Mouse (Mus musculus) neural tube, embryonic 12.5 days (tissue): ENCODE data around the gene Hspb1. TPM values are rescaled to one million over a fixed set of nuclear protein-coding genes. Genes with fewer than 3 reads are reported as not detected.

ENCODE experiments used
- ATAC-seq: fragments of 200-750 bp; cut with Nextera tagmentation; 2 replicates; pipeline ENCODE4 v1.8.0; 2017; ENCODE audit warnings: low read depth, mild to moderate bottlenecking, moderate TSS enrichment, moderate library complexity; ENCODE audit not compliant: low FRiP score
- H3K27ac ChIP-seq: fragments of 300-500 bp; sonication (generic); 2 replicates; pipeline ENCODE4 v1.5.1; 2016
- H3K27me3 ChIP-seq: fragments of 300-500 bp; sonication (generic); replicated peaks from 2 replicates; pipeline ENCODE4 v1.6.1; 2016; ENCODE audit warnings: mild to moderate bottlenecking
- H3K36me3 ChIP-seq: fragments of 300-500 bp; sonication (generic); 2 replicates; pipeline ENCODE4 v1.6.1; 2016; ENCODE audit warnings: mild to moderate bottlenecking
- H3K4me1 ChIP-seq: fragments of 300-500 bp; sonication (generic); 2 replicates; pipeline ENCODE4 v1.6.1; 2016
- H3K4me2 ChIP-seq: fragments of 300-500 bp; sonication (generic); replicated peaks from 2 replicates; pipeline ENCODE4 v1.6.1; 2016; ENCODE audit warnings: mild to moderate bottlenecking
- H3K4me3 ChIP-seq: fragments of 300-500 bp; sonication (generic); 2 replicates; pipeline ENCODE4 v1.5.1; 2016
- H3K9ac ChIP-seq: fragments of 300-500 bp; sonication (generic); 2 replicates; pipeline ENCODE4 v1.6.1; 2016; ENCODE audit warnings: mild to moderate bottlenecking
- H3K9me3 ChIP-seq: fragments of 300-500 bp; sonication (generic); 2 replicates; pipeline ENCODE4 v1.6.1; 2016; ENCODE audit warnings: mild to moderate bottlenecking
- WGBS: fragments of 180-500 bp; shearing (Covaris S2); methylation state at CpG from one replicate; pipeline ENCODE4 v1.1.7; 2016; 5-methylcytosine and 5-hydroxymethylcytosine counted together
- polyA plus RNA-seq: library from polyadenylated mRNA; unstranded; fragments of >200 nt; fragmentation: Nextera tagmentation; extraction: Ambion mirVana; gene quantifications from 2 replicates; pipeline ENCODE4 v1.2.1, GENCODE M21; 2016

Hspb1 gene
- polyA plus RNA-seq, result 22.3 and 26.5 TPM in 2 replicates

DNA sequence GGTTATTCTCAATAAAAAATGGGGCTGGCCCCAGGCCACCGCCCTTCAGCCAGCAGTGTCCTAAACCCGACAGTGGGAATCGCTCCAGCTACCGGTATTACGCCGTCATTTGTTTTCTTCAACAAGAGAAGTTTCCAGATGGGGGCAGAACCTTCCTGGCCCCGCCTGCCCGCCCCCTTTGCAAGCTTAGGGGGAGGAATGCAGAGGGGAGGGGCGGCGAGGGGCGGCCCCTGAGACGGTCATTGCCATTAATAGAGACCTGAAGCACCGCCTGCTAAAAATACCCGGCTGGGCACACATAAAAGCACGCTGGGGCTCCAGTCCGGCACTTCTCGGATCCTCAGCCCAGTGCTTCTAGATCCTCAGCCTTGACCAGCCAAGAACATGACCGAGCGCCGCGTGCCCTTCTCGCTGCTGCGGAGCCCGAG, at the start of gene Hspb1:
Hspb1 (plus strand) TSS at position 245 of the 428 bp plus-strand sequence.
- Histone ChIP-seq H3K4me3 (peak within 1 kb of the TSS; percentile 21; the same call in 1 of the 2 replicates), H3K4me2 (peak within 1 kb of the TSS; percentile 58), H3K9ac (peak within 1 kb of the TSS; percentile 38; the same call in 1 of the 2 replicates), H3K4me1 (peaks cover 13% of the 10 kb centered on the region; the same call in 1 of the 2 replicates), H3K27me3 (peaks cover 46% of the 10 kb centered on the region), H3K27ac (no peak within 1 kb of the TSS), H3K9me3 (no peaks in the 10 kb centered on the region), H3K36me3 (no peaks in the 10 kb centered on the region)
- ATAC-seq, result peak; percentile 21; the same call in 1 of the 2 replicates
- under 1% methylated on average over 24 of the region's 24 CpGs for WGBS

DNA sequence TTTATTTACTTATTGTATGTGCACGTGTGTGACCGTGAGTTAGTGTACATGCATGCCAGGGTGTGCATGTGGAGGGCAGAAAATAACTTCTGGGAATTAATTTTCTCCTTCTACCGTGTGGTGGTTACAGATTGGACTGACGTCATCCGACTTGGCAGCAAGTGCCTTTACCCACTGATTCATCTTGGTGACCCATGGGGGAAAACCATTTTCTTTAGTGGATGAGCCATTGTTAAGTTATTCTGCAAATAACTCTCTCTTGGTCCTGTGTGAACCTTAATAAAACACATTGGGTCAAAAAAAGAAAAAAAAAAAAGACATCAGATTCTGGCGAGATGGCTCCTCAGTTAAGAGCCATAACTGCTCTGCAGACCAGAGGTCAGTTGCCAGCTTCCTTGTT, 46.1 kb upstream of the Hspb1 start:
- Histone ChIP-seq H3K27ac (no peak overlapping the region), H3K4me3 (no peak overlapping the region), H3K9ac (no peak overlapping the region), H3K27me3 (no peaks in the 10 kb centered on the region), H3K4me1 (no peaks in the 10 kb centered on the region), H3K4me2 (no peak overlapping the region), H3K36me3 (no peaks in the 10 kb centered on the region), H3K9me3 (no peaks in the 10 kb centered on the region)
- WGBS, result 83% methylated on average over 6 of the region's 6 CpGs
- no peak for ATAC-seq

- Histone ChIP-seq H3K36me3 (peaks cover 7% of the 10 kb centered on the region; the same call in 1 of the 2 replicates), H3K9ac (no peak overlapping the region), H3K4me2 (no peak overlapping the region), H3K9me3 (0 out of 2 replicates have a peak, but pooled peaks cover 6% of the 10 kb centered on the region), H3K27ac (no peak overlapping the region), H3K4me3 (no peak overlapping the region), H3K4me1 (no peaks in the 10 kb centered on the region), H3K27me3 (no peaks in the 10 kb centered on the region)
- 30% methylated on average over 5 of the region's 5 CpGs for WGBS
- no peak for ATAC-seq
Measured at GRCm38 (mm10) chr5:135843418-135843817, 44.3 kb upstream of the Hspb1 start.

DNA sequence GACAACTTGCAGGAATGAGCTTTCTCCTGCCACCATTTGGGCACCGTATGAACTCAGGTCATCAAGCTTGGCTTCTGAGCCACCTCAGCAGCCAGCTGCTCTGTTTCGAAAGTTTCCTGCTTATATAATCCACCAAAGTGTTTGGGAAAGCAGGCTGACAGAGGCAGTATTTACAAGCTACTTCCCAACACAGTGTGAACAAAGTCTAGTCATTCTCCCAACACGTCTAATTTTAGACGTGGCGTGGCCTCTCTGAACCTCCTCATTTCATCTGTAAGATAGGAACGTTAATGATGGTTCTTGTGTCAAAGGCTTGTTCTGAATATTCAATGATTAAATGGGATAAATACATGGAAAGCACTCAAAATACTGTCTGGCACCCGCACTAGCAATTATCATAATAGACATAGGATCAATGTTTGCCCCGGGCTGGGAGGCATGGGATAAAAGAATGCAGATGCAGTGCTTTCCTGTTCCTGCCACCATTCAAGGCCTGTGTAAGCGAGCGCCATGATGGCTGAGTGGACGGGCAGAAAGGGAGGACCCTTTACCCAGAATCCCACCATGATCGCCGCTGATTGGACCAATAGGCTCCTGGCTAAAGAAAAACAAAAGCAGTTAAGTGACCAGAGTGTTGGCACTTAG, 41.9 kb upstream of the Hspb1 start:
- no peaks in the 10 kb centered on the region for H3K27me3 ChIP-seq
- ATAC-seq, result no peak
- no peak overlapping the region for H3K4me2 ChIP-seq
- WGBS, result 82% methylated on average over 13 of the region's 13 CpGs
- no peak overlapping the region for H3K9ac ChIP-seq
- peaks cover 22% of the 10 kb centered on the region for H3K4me1 ChIP-seq
- H3K27ac ChIP-seq, result no peak overlapping the region
- no peak overlapping the region for H3K4me3 ChIP-seq
- H3K9me3 ChIP-seq, result 0 out of 2 replicates have a peak, but pooled peaks cover 6% of the 10 kb centered on the region
- peaks cover 7% of the 10 kb centered on the region; the same call in 1 of the 2 replicates for H3K36me3 ChIP-seq

DNA sequence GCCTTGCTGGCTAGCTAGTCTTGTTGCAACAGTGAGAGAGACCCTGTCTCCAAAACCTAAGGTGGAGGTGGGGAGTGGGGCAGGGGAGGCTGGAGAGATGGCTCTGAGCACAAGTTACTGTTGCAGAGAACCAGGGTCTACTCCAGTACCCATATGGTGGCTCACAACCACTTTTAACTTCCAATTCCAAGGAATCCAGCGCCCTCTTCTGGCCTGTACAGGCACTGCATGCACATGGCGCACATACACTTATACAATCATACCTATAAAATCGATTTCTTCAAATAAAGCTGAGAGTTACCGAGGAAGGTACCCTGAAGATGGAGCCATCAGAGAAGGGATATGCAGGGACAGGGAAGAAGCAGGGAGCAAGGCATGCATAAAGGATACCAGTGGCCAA, 40.3 kb upstream of the Hspb1 start:
- H3K4me1 ChIP-seq, result peaks cover 35% of the 10 kb centered on the region
- 0 out of 2 replicates have a peak, but pooled peaks cover 4% of the 10 kb centered on the region for H3K27me3 ChIP-seq
- peaks cover 7% of the 10 kb centered on the region; the same call in 1 of the 2 replicates for H3K36me3 ChIP-seq
- H3K27ac ChIP-seq, result no peak overlapping the region
- no peak overlapping the region for H3K4me2 ChIP-seq
- H3K9ac ChIP-seq, result no peak overlapping the region
- 0 out of 2 replicates have a peak, but pooled peaks cover 6% of the 10 kb centered on the region for H3K9me3 ChIP-seq
- 74% methylated on average over 4 of the region's 4 CpGs for WGBS
- H3K4me3 ChIP-seq, result no peak overlapping the region
- ATAC-seq, result no peak

- H3K4me2 ChIP-seq, result no peak overlapping the region
- H3K4me3 ChIP-seq, result no peak overlapping the region
- H3K9ac ChIP-seq, result no peak overlapping the region
- H3K9me3 ChIP-seq, result 0 out of 2 replicates have a peak, but pooled peaks cover 6% of the 10 kb centered on the region
- H3K27ac ChIP-seq, result no peak overlapping the region
- 0 out of 2 replicates have a peak, but pooled peaks cover 7% of the 10 kb centered on the region for H3K27me3 ChIP-seq
- WGBS, result 94% methylated on average over 3 of the region's 3 CpGs
- no peak for ATAC-seq
- H3K36me3 ChIP-seq, result peaks cover 7% of the 10 kb centered on the region; the same call in 1 of the 2 replicates
- H3K4me1 ChIP-seq, result peaks cover 38% of the 10 kb centered on the region
Measured at GRCm38 (mm10) chr5:135847881-135848280, 39.8 kb upstream of the Hspb1 start.

- no peak overlapping the region for H3K4me3 ChIP-seq
- H3K4me1 ChIP-seq, result peaks cover 44% of the 10 kb centered on the region
- WGBS, result under 1% methylated on average over 15 of the region's 15 CpGs
- peak overlapping the region; percentile 57 for H3K4me2 ChIP-seq
- H3K27ac ChIP-seq, result peak overlapping the region; percentile 85
- peaks cover 14% of the 10 kb centered on the region for H3K27me3 ChIP-seq
- ATAC-seq, result peak; percentile 95
- peak overlapping the region; percentile 38; the same call in 1 of the 2 replicates for H3K9ac ChIP-seq
- H3K9me3 ChIP-seq, result 0 out of 2 replicates have a peak, but pooled peaks cover 6% of the 10 kb centered on the region
- peaks cover 11% of the 10 kb centered on the region for H3K36me3 ChIP-seq
Measured at GRCm38 (mm10) chr5:135851024-135851423, 36.7 kb upstream of the Hspb1 start.

DNA sequence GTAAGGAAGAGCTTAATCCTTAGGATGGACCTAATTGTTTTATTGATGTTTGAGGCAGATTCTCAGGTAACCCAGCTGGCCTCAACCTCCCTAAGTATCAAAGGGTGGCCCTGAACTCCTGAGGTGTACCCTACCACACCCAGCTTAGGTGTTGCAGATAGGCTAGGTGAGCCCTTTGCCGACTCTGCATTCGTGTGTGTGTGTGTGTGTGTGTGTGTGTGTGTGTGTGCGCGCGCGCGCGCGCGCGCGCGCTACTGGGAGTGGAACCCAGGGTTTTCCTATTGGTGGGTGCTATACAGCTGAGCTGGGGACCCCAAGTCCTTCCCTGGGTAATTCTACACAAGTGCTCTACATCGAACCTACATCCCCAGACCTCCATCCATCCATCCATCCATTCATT, 36.2 kb upstream of the Hspb1 start:
- Histone ChIP-seq H3K36me3 (peaks cover 11% of the 10 kb centered on the region), H3K4me3 (peak overlapping the region; percentile 29; the same call in 1 of the 2 replicates), H3K4me2 (peak overlapping the region; percentile 57), H3K9ac (peak overlapping the region; percentile 38; the same call in 1 of the 2 replicates), H3K9me3 (0 out of 2 replicates have a peak, but pooled peaks cover 6% of the 10 kb centered on the region), H3K27ac (peak overlapping the region; percentile 85), H3K27me3 (peaks cover 19% of the 10 kb centered on the region), H3K4me1 (peaks cover 44% of the 10 kb centered on the region)
- ATAC-seq, result peak; percentile 46
- WGBS, result 6% methylated on average over 13 of the region's 14 CpGs

DNA sequence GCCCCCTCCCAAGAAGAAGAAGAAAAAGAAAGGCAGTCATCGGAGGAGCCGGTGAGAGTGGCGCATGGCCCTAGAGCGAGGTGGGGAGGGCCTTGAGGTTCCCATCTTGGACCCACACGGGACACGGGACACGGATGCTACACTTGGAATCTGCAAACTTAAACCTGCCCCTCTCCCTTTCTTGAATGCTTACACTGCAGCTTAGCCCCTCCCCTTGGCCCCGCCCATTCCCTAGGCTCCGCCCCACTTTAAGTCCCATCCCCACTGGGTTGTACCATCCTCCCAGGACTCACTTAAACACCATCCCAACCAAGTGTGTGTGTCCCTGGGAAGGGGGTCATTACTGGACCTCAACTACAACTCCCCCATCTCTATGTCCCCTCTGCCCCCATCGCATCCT, 35.3 kb upstream of the Hspb1 start:
- H3K4me1 ChIP-seq, result peaks cover 50% of the 10 kb centered on the region
- peak overlapping the region; percentile 57 for H3K4me2 ChIP-seq
- 6% methylated on average over 10 of the region's 10 CpGs for WGBS
- 0 out of 2 replicates have a peak, but pooled peaks cover 1% of the 10 kb centered on the region for H3K9me3 ChIP-seq
- peak overlapping the region; percentile 85 for H3K27ac ChIP-seq
- H3K36me3 ChIP-seq, result peaks cover 5% of the 10 kb centered on the region
- peak overlapping the region; percentile 38 for H3K9ac ChIP-seq
- H3K4me3 ChIP-seq, result peak overlapping the region; percentile 29
- ATAC-seq, result no peak
- peaks cover 28% of the 10 kb centered on the region for H3K27me3 ChIP-seq

DNA sequence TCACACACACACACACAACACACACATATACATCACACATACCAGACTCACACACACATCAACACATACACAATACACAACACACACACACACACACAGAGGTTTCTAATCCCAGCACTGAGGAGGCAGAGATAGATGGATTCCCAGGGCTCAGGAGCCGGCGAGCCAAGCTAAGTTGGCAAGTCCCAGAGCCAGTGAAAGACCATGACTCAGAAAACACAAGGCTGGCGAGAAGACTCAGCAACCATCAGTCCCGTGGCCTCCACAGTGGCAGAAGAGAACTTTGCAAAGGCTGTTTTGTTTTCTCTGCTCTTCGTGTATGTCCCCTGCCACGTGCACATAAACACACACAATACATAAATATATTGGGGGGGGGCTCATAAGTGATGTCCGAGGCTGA, 34.0 kb upstream of the Hspb1 start:
- WGBS, result 67% methylated on average over 7 of the region's 7 CpGs
- Histone ChIP-seq H3K27me3 (peaks cover 41% of the 10 kb centered on the region), H3K27ac (no peak overlapping the region), H3K4me2 (no peak overlapping the region), H3K9me3 (no peaks in the 10 kb centered on the region), H3K4me3 (no peak overlapping the region), H3K9ac (no peak overlapping the region), H3K36me3 (peaks cover 10% of the 10 kb centered on the region), H3K4me1 (peaks cover 48% of the 10 kb centered on the region)
- no peak for ATAC-seq

DNA sequence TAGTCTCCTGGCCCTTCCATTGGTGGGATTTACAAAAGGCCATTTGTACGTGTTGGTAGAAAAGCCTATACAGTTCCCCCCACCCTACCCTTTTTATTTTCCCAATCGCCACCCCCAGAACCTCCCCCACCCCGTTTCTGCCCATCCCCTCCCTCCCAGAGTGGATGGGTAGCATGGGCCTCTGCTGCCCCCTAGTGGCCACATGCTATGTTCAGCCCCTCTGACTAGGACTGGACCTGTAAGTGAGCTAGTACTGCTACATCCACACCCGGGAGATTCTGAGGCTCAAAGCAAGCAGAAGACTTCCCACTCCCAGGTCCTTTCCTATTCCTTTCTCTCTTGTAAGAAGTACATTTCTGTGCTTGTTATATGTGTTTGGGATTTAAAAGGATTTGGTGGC, 32.6 kb upstream of the Hspb1 start:
- 0% methylated on average over 4 of the region's 4 CpGs for WGBS
- Histone ChIP-seq H3K9me3 (no peaks in the 10 kb centered on the region), H3K36me3 (peaks cover 10% of the 10 kb centered on the region), H3K4me1 (peaks cover 33% of the 10 kb centered on the region), H3K27ac (no peak overlapping the region), H3K4me3 (no peak overlapping the region), H3K4me2 (no peak overlapping the region), H3K27me3 (peaks cover 45% of the 10 kb centered on the region), H3K9ac (no peak overlapping the region)
- no peak for ATAC-seq

GRCm38 (mm10) chr5:135866662-135867061, 21.1 kb upstream of the Hspb1 start:
- 0 out of 2 replicates have a peak, but pooled peaks cover 4% of the 10 kb centered on the region for H3K36me3 ChIP-seq
- ATAC-seq, result no peak
- 40% methylated on average over 8 of the region's 8 CpGs for WGBS
- peaks cover 17% of the 10 kb centered on the region for H3K4me1 ChIP-seq
- no peak overlapping the region for H3K4me2 ChIP-seq
- H3K4me3 ChIP-seq, result no peak overlapping the region
- no peaks in the 10 kb centered on the region for H3K9me3 ChIP-seq
- H3K27ac ChIP-seq, result no peak overlapping the region
- H3K27me3 ChIP-seq, result peaks cover 60% of the 10 kb centered on the region
- H3K9ac ChIP-seq, result no peak overlapping the region
